Mouse (Mus musculus) limb, embryonic 11.5 days (tissue): ENCODE results near the gene Cbwd1. TPM values are rescaled to one million over a fixed set of nuclear protein-coding genes. Genes with fewer than 3 reads are reported as not detected.

ENCODE experiments used
- microRNA-seq: library from miRNA; unstranded; fragments of <30 nt; microRNA quantifications from one replicate; pipeline ENCODE4, GENCODE M21; 2016
- polyA plus RNA-seq: library from polyadenylated mRNA; unstranded; fragments of >200 nt; fragmentation: Nextera tagmentation; extraction: Ambion mirVana; gene quantifications from 2 replicates; pipeline ENCODE4 v1.2.1, GENCODE M21; 2014

Gene Cbwd1
- polyA plus RNA-seq, 1 experiment from 2014 or later = 21.0 TPM

Small RNA genes lying within 50 kb of the gene (microRNA-seq; reads per million reads assigned to microRNA genes)
- gene Mir3084-1 = not detected

Other genes starting within 250 kb of the Cbwd1 start
- 1.6 and 1.7 TPM in 2 replicates for gene Pgm5, start 99.8 kb downstream of the Cbwd1 start, polyA plus RNA-seq
- gene Gm10053, start 85.9 kb downstream of the Cbwd1 start, polyA plus RNA-seq = 250 and 263 TPM in 2 replicates
- not detected in 2 replicates for gene Foxd4, start 60.4 kb downstream of the Cbwd1 start, polyA plus RNA-seq
- 1.6 and 1.9 TPM in 2 replicates for gene Dock8, start 37.9 kb upstream of the Cbwd1 start, polyA plus RNA-seq